Mouse (Mus musculus) spleen, adult 2 months (tissue): Measurements from ENCODE around the gene Pim3.

Experiments used
- CTCF ChIP-seq: fragments of 200-500 bp; IDR thresholded peaks from 2 replicates; pipeline ENCODE4 v1.5.1; 2011; ENCODE audit warnings: mild to moderate bottlenecking, inconsistent platforms; ENCODE audit not compliant: insufficient read depth, insufficient read length, insufficient replicate concordance; ENCODE audit errors: extremely low read depth
- POLR2A ChIP-seq: fragments of 200-500 bp; IDR thresholded peaks from 2 replicates; pipeline ENCODE4 v1.6.1; 2011; ENCODE audit warnings: low read depth, low read length, inconsistent platforms

GRCm38 (mm10) chr15:88831482-88831881 is 30.5 kb upstream of the Pim3 start:
- TF ChIP-seq CTCF (no peak), POLR2A (no peak)
